Mouse (Mus musculus): ENCODE data around the gene Pxmp2.

DNA sequence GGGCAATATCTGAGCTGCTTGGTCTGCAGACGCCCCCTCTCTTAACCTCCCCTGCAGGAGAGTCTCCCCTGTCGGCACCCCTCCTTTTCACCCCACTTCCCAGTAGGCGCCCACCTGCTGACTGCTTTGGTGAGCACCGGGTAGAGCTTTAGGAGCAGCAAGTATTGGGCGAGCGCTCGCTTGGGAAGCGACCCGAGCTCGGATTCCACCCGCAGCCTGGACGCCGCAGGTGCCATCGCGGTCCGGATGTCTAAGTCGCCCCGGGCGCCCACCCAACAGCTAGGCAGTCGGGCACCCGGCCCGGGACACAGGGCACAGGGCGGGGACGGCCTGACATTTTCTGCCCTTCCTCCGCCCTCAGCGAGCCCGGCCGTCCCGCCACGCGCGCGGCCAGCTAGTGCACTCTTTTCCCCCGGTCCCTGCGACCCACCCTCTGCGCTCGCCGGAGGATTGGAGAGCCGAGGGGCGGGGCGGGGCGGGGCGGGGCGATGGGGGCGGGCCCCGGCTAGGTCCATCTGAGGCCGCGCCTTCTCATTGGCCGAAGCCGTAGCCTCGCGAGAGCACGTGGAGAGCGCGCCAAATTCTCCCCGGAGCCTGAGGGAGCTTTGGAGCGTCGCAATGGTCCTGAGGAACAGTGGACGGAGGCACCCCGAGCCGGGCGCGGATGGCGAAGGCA is at the start of gene Pxmp2, which contains the start of gene Pole:
- TF ChIP-seq CTCF (IDR thresholded peaks at IDR 0.05; ENCODE audit: low read depth) (no peak), EP300 (IDR thresholded peaks at IDR 0.05; ENCODE audit: low read depth) (0 out of 2 replicates have a peak, but pooled peaks have one; percentile 8)
